Mouse (Mus musculus): Measurements from ENCODE around the gene Acin1. TPM values are rescaled to one million over a fixed set of nuclear protein-coding genes. Genes with fewer than 3 reads are reported as not detected.

Acin1 gene
- polyA plus RNA-seq, 1 experiment = 40.2 TPM

DNA sequence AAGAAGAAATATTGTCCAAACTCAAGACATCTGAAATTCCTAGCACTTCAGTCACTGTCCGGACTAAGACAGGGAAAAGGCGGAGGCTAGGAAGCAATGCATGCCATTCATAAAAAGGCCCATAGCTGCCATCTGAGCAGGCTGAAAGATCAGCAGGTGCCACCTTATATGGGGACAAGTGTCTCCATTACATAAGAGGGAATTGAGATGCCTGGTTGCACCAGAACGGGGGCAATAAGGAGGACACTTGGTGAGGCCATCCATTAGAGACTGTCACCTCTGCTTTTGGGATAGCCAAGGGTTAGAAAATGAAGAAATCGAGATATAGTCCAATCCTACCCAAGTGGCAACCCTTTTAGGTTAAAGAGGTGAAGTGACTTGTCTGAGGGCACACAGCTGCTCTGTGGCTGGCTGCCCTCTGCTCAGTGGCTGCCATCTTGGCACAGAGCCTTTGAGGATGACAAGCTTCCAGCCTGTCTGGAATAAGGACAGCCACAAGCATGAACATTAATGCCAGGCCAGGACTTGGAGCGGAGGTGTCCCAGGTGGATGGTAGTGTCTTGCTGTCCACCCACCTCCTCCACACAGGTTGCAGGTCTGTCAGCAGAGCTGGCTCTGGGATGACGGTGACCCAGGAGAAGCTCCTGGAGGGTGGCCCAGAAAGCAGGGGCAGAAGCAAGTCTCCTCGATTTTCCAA lies 34.1 kb upstream of the Acin1 start:
- Histone ChIP-seq H3K9me3 (ENCODE audit: control insufficient read depth, low read length) (no peaks in the 10 kb centered on the region), H3K27me3 (ENCODE audit: control insufficient read depth) (0 out of 2 replicates have a peak, but pooled peaks cover 2% of the 10 kb centered on the region), H3K4me3 (replicated peaks) (no peak overlapping the region), H3K36me3 (ENCODE audit: control insufficient read depth) (no peaks in the 10 kb centered on the region), H3K4me1 (ENCODE audit: control insufficient read depth) (no peaks in the 10 kb centered on the region)
- TF ChIP-seq GATA1 (IDR thresholded peaks at IDR 0.05; ENCODE audit: low read length) (no peak), TAL1 (IDR thresholded peaks at IDR 0.05; ENCODE audit: low read length) (no peak)

DNA sequence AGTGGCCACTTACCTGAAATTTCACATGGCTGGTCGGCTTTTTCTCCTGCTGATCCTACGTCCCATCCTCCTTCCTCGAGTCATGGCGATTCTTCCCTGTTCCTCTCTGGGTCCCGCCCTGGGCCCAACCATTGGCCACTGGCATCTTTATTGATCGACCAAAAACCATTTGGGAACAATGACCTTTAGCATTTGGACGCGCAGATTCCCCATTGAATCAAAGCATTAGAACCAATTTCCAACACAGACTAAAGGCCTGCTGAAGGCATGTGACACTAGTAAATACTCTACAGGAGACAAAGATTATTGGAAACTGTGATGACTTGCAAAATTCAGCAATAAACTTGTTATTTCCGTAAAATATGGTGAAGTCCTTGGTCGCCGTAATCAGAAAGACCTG lies 33.3 kb upstream of the Acin1 start:
- TF ChIP-seq GATA1 (IDR thresholded peaks at IDR 0.05; ENCODE audit: low read length) (no peak), TAL1 (IDR thresholded peaks at IDR 0.05; ENCODE audit: low read length) (no peak)
- no peak overlapping the region for H3K4me3 ChIP-seq (replicated peaks)

DNA sequence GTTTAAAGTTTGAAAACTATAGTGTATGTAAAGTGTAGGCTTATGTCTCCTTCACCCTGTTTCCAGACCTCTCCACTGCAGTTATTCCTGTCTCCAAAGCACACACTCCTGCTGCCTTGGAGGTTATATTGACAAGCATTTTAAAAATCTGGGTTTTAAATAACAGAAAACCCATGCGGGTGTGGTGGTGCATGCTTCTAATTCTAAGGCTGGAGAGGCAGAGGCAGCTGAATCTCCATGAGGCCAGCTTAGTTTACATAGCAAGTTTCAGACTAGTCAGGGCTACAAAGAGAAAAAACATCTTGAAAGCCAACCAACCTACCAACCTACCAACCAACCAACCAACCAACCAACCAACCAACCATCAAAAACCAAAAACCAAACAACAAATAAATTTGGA lies 28.7 kb upstream of the Acin1 start:
- TF ChIP-seq GATA1 (IDR thresholded peaks at IDR 0.05; ENCODE audit: low read length) (no peak), TAL1 (IDR thresholded peaks at IDR 0.05; ENCODE audit: low read length) (no peak)
- Histone ChIP-seq H3K36me3 (ENCODE audit: control insufficient read depth) (no peaks in the 10 kb centered on the region), H3K9me3 (ENCODE audit: control insufficient read depth, low read length) (no peaks in the 10 kb centered on the region), H3K27me3 (ENCODE audit: control insufficient read depth) (peaks cover 32% of the 10 kb centered on the region), H3K4me1 (ENCODE audit: control insufficient read depth) (peaks cover 18% of the 10 kb centered on the region), H3K4me3 (replicated peaks) (no peak overlapping the region)

More for the DNA sequence above, 33.3 kb upstream of the Acin1 start:
- Histone ChIP-seq H3K4me1 (ENCODE audit: control insufficient read depth) (no peaks in the 10 kb centered on the region), H3K27me3 (ENCODE audit: control insufficient read depth) (peaks cover 6% of the 10 kb centered on the region), H3K9me3 (ENCODE audit: control insufficient read depth, low read length) (no peaks in the 10 kb centered on the region), H3K36me3 (ENCODE audit: control insufficient read depth) (no peaks in the 10 kb centered on the region)

DNA sequence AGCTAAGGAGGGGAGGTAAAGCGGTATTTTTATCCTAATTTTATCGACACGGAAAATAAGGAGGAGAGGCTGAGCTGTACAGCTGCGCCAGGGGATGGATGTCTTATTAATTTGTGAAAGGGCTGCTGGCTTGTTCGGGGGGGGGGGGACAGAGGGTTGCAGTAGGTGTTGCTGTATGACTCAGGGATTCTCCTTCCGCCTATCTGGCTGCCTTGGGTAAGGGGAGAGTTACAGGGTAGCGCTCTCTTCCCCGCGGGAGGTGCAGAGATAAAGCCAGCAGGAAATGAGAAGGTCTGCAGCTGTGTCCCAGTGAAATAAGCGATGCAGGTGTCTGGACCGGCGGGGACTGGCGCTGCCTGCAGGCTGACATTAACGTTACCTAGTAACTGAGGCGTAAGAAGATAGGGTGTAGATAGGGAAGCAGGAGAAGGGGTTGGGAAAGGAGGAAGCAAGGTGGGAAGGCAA lies 27.9 kb upstream of the Acin1 start:
- Histone ChIP-seq H3K36me3 (ENCODE audit: control insufficient read depth) (no peaks in the 10 kb centered on the region), H3K9me3 (ENCODE audit: control insufficient read depth, low read length) (no peaks in the 10 kb centered on the region), H3K4me1 (ENCODE audit: control insufficient read depth) (peaks cover 18% of the 10 kb centered on the region), H3K4me3 (replicated peaks) (peak overlapping the region; percentile 31), H3K27me3 (ENCODE audit: control insufficient read depth) (peaks cover 39% of the 10 kb centered on the region)
- TF ChIP-seq GATA1 (IDR thresholded peaks at IDR 0.05; ENCODE audit: low read length) (no peak), TAL1 (IDR thresholded peaks at IDR 0.05; ENCODE audit: low read length) (no peak)

DNA sequence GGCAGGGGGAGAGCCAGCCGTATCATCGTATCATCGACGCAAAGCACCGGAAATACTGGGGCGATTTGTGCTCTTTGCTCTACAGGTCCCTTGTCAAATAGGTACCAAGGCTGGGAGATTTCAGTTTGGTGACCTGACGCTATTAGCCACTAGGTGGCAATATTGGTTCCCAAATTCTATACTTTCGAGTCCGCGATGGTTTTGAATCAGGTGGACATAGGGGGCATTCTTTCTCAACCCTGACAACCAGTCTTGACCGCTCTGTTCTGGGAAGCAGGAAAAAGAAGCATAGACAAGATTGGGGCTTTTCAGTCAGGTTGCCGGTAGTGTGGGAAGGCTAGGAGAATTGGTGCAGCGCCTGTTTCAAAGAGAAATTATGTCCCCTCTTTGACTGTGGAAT lies 27.4 kb upstream of the Acin1 start:
- peaks cover 44% of the 10 kb centered on the region for H3K27me3 ChIP-seq (ENCODE audit: control insufficient read depth)
- H3K4me3 ChIP-seq (replicated peaks) = peak overlapping the region; percentile 31
- no peaks in the 10 kb centered on the region for H3K36me3 ChIP-seq (ENCODE audit: control insufficient read depth)
- no peaks in the 10 kb centered on the region for H3K9me3 ChIP-seq (ENCODE audit: control insufficient read depth, low read length)
- peaks cover 18% of the 10 kb centered on the region for H3K4me1 ChIP-seq (ENCODE audit: control insufficient read depth)
- TF ChIP-seq GATA1 (IDR thresholded peaks at IDR 0.05; ENCODE audit: low read length) = no peak
- no peak for TF ChIP-seq TAL1 (IDR thresholded peaks at IDR 0.05; ENCODE audit: low read length)

DNA sequence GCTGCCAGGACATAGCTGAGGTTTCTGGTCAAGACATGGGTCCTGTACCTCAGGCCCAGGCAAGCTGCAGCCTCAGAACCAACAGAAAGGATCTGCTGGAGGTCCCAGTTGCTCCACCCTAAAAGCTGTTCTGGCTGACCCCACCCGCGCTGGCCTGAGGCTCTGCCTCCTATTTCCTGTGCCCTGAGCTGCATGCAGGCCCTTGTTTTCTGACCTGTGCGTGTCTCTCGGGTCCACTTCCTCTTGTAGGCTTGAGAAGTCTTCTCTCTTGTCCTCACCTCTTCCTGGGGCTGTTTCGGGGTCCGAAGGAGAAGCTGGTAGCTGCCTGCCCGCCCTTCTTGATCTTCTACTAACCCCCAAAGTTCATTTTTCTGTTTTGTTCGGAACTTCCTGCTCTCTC lies 26.1 kb upstream of the Acin1 start:
- H3K4me1 ChIP-seq (ENCODE audit: control insufficient read depth) = peaks cover 20% of the 10 kb centered on the region
- H3K27me3 ChIP-seq (ENCODE audit: control insufficient read depth) = peaks cover 57% of the 10 kb centered on the region
- H3K9me3 ChIP-seq (ENCODE audit: control insufficient read depth, low read length) = no peaks in the 10 kb centered on the region
- TF ChIP-seq GATA1 (IDR thresholded peaks at IDR 0.05; ENCODE audit: low read length) (no peak), TAL1 (IDR thresholded peaks at IDR 0.05; ENCODE audit: low read length) (no peak)
- no peaks in the 10 kb centered on the region for H3K36me3 ChIP-seq (ENCODE audit: control insufficient read depth)
- no peak overlapping the region for H3K4me3 ChIP-seq (replicated peaks)

DNA sequence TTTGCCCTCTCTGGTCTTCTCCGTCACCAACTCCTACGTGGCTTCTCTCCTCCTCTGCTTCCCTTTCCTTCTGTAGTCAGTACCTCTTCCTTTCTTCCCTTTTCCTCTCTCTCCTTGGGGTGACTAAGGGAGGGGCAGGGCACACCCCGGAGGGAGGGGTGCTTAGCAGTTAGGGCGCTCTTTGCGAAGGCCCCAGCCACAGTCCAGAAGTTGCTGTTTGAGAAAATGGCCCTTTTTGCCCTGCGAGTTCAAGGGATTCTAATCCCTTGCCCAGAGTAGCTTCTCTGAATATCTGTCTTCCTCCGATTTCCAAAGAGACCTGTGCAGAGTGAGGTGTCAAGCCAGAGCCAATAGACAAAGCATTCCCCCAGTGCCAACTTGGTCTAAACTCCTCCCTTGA lies 25.3 kb upstream of the Acin1 start, which contains the start of gene Cebpe:
Gene Cebpe (minus strand): TSS at position 101 of the 400 bp plus-strand sequence.
- H3K4me1 ChIP-seq (ENCODE audit: control insufficient read depth) = peaks cover 22% of the 10 kb centered on the region
- H3K4me3 ChIP-seq (replicated peaks) = no peak within 1 kb of the TSS
- H3K27me3 ChIP-seq (ENCODE audit: control insufficient read depth) = peaks cover 65% of the 10 kb centered on the region

DNA sequence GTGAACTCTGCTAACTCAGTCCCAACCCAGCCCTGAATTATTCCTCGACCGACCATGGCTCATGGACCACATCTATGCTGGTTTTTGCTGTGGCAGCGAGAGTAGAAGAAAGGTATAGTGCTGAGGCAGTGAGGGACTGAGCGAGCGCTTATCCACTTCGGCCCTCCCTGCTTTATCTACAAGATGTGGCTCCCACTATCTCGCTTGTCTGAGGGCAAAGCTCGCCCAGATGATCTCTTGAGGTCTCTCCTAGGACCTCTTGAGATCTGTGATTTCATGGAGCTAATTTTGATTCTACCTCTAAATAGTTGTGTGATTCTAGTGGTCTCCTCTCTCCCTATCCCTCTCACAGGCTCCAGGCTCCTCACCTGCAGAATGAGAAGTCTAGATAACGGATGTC lies 22.3 kb upstream of the Acin1 start:
- H3K36me3 ChIP-seq (ENCODE audit: control insufficient read depth) = no peaks in the 10 kb centered on the region
- H3K9me3 ChIP-seq (ENCODE audit: control insufficient read depth, low read length) = no peaks in the 10 kb centered on the region
- H3K4me3 ChIP-seq (replicated peaks) = no peak overlapping the region
- TF ChIP-seq TAL1 (IDR thresholded peaks at IDR 0.05; ENCODE audit: low read length) (no peak), GATA1 (IDR thresholded peaks at IDR 0.05; ENCODE audit: low read length) (no peak)
- H3K27me3 ChIP-seq (ENCODE audit: control insufficient read depth) = peaks cover 62% of the 10 kb centered on the region
- H3K4me1 ChIP-seq (ENCODE audit: control insufficient read depth) = peaks cover 35% of the 10 kb centered on the region

More for the DNA sequence above, 25.3 kb upstream of the Acin1 start, which contains the start of gene Cebpe:
- H3K36me3 ChIP-seq (ENCODE audit: control insufficient read depth) = no peaks in the 10 kb centered on the region
- TF ChIP-seq GATA1 (IDR thresholded peaks at IDR 0.05; ENCODE audit: low read length) (no peak), TAL1 (IDR thresholded peaks at IDR 0.05; ENCODE audit: low read length) (no peak)
- no peaks in the 10 kb centered on the region for H3K9me3 ChIP-seq (ENCODE audit: control insufficient read depth, low read length)

DNA sequence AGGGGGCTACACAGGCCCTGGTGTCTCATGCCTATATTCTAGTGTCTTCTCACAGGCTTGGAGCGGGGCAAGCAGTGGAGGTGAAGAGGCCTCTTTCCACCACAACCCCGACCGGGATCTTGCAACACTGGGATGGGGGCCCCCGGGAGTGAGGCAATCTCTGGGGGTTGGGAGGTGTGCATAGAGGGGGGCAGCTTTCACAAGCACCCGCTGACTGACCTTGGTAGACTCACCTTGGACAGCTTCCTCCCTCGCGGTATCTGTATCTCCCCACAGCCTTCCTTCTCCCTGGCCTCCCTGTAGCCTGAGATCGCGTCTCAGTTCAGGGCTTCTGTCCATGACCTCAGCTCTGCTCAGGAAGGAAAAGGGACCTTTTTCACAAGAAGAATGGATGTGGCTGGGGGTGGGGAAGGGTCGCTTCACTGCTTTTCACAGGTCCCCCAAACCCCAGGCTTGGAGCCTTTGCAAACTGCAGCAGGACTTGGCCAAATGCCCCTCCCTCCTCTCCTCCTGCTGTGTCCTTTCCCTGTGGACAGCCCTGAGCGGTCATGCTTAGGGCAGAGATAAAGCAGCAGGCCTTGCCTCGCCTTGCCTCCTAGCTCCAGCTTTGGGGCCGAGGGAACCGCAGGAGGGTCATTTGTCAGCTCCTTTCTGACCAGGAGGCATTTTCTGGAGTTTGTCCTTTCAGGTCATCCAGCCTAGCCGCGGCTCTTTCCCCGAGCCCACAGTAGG lies 20.0 kb upstream of the Acin1 start:
- no peaks in the 10 kb centered on the region for H3K9me3 ChIP-seq (ENCODE audit: control insufficient read depth, low read length)
- no peak for TF ChIP-seq TAL1 (IDR thresholded peaks at IDR 0.05; ENCODE audit: low read length)
- no peak for TF ChIP-seq GATA1 (IDR thresholded peaks at IDR 0.05; ENCODE audit: low read length)
- H3K36me3 ChIP-seq (ENCODE audit: control insufficient read depth) = no peaks in the 10 kb centered on the region
- peaks cover 28% of the 10 kb centered on the region for H3K4me1 ChIP-seq (ENCODE audit: control insufficient read depth)
- H3K4me3 ChIP-seq (replicated peaks) = no peak overlapping the region
- peaks cover 79% of the 10 kb centered on the region for H3K27me3 ChIP-seq (ENCODE audit: control insufficient read depth)
